Mouse (Mus musculus) neural tube, postnatal 0 days (tissue): ENCODE data around the gene Fgfr1op2. TPM values are rescaled to one million over a fixed set of nuclear protein-coding genes. Genes with fewer than 3 reads are reported as not detected.

Experiments used
- polyA plus RNA-seq: library from polyadenylated mRNA; unstranded; fragments of >200 nt; fragmentation: Nextera tagmentation; extraction: Ambion mirVana; gene quantifications from 2 replicates; pipeline ENCODE4 v1.2.1, GENCODE M21; 2015

Fgfr1op2 gene
- 45.7 and 53.7 TPM in 2 replicates for polyA plus RNA-seq

GRCm38 (mm10) chr6:146576903-146577302 is at the start of gene Fgfr1op2:
Gene Fgfr1op2, plus strand, starts transcription at chr6:146577203.

GRCm38 (mm10) chr6:146577310-146578109 is 507 bp downstream of the Fgfr1op2 start, which contains the start of gene Ints13:
Gene Ints13, minus strand, starts transcription at chr6:146577835.

GRCm38 (mm10) chr6:146642276-146643183 is 65.5 kb downstream of the Fgfr1op2 start, which contains the start of the genes Med21 and Tm7sf3:
Gene Med21, plus strand, starts transcription at chr6:146642547.
Gene Tm7sf3, minus strand, starts transcription at chr6:146642824.

Other genes with a start within 250 kb of the Fgfr1op2 start
- 18.4 and 21.5 TPM in 2 replicates for gene Itpr2, start 75.0 kb upstream of the Fgfr1op2 start, polyA plus RNA-seq
- 24.3 and 27.6 TPM in 2 replicates for gene Ints13, start 632 bp downstream of the Fgfr1op2 start, polyA plus RNA-seq
- gene Med21, start 65.3 kb downstream of the Fgfr1op2 start, polyA plus RNA-seq: 129 and 135 TPM in 2 replicates
- gene Tm7sf3, start 65.6 kb downstream of the Fgfr1op2 start, polyA plus RNA-seq: 36.9 and 38.3 TPM in 2 replicates
- gene Stk38l, start 147.8 kb downstream of the Fgfr1op2 start, polyA plus RNA-seq: 12.0 and 12.1 TPM in 2 replicates
- gene Arntl2, start 218.9 kb downstream of the Fgfr1op2 start, polyA plus RNA-seq: 6.4 and 6.9 TPM in 2 replicates